Mouse (Mus musculus): ENCODE data around the gene Actg2. TPM values are rescaled to one million over a fixed set of nuclear protein-coding genes. Genes with fewer than 3 reads are reported as not detected.

Actg2 gene
- polyA plus RNA-seq, 1 experiment: 80.1 TPM

DNA sequence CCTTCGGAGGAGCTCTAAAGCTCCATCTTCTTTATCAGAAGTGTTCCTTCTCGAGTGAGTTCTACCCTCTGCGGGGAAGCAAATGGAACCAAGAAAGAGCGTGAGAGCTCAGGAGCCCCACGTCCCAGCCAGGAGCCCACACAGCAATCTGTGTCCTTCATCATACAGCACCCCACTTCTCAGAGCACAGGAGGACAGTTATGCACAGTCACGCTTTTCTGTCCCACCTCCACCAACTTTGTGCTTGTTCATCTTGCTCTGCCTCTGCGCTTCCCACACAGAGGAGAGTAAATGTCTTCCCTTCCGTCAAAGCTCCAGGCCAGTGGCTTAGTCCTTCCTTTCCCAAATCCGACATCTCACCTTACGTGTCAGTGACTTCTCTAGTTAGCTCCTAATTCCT lies 37.0 kb downstream of the Actg2 start:
- Histone ChIP-seq H3K4me2 (ENCODE audit: low read depth) (no peak overlapping the region), H3K4me3 (no peak overlapping the region), H3ac (ENCODE audit: control insufficient read depth, insufficient read length) (no peak overlapping the region), H3K36me3 (ENCODE audit: control insufficient read depth, insufficient read depth) (peaks cover under 1% of the 10 kb centered on the region), H3K27me3 (ENCODE audit: control insufficient read depth, insufficient read depth, insufficient read length) (no peaks in the 10 kb centered on the region), H3K79me2 (ENCODE audit: control insufficient read depth, insufficient read depth) (no peaks in the 10 kb centered on the region)
- TF ChIP-seq USF1 (IDR thresholded peaks at IDR 0.05; ENCODE audit: low read depth): no peak
- no peak for TF ChIP-seq POLR2A (IDR thresholded peaks at IDR 0.05; ENCODE audit: insufficient read length, low read depth)

DNA sequence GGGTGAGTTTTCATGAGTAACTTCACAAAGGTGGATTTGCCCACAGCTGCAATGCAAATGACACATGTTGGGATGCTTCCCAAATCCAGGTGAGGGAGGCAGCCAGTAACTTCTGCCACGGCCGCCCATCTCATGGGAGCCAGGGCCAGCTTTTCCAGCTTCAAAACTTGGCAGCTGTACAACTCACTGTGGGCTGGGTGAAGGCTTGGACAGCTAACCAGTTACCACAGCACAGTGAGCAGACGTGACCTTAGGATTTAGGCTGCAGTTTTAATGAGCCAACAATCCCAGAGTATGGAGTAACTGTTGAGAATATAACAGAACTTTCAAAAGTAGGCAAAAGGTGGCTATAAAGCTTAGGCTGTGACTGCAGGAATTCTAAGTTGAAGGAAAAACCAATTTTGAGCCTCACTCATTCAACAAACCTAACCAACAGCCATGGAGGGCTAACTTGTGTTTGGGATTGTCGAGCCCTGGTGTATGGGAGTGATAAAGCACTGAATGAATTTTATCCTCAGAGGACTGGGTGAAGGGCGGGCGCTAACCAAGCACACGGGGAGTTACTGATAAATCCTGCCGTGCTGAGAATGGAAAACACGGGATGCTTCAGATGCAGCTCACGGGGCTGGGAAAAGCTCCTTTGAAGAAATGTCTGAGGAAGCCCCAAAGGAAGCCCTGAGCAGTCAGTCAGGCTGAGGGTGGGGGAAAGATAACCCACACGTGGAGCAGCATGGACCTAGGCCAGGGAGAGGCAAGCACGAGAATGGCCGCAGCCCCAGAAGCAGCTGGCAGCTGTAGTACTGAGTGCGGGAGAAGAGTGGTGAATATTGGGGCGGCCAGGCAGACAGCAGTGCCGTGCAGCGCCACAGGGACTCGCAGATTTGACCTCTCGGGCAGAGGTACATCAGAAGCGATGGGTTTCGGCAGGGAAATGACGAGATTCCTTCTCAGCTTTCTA lies 39.0 kb downstream of the Actg2 start:
- Histone ChIP-seq H3K4me2 (ENCODE audit: low read depth) (peak overlapping the region; percentile 57), H3K4me3 (no peak overlapping the region), H3ac (ENCODE audit: control insufficient read depth, insufficient read length) (no peak overlapping the region), H3K79me2 (ENCODE audit: control insufficient read depth, insufficient read depth) (no peaks in the 10 kb centered on the region), H3K36me3 (ENCODE audit: control insufficient read depth, insufficient read depth) (peaks cover 10% of the 10 kb centered on the region), H3K27me3 (ENCODE audit: control insufficient read depth, insufficient read depth, insufficient read length) (no peaks in the 10 kb centered on the region)
- TF ChIP-seq E2F4 (IDR thresholded peaks at IDR 0.05; ENCODE audit: insufficient read depth) (no peak), MYOD1 (IDR thresholded peaks at IDR 0.05; ENCODE audit: control insufficient read depth in 1 of 3, insufficient read length in 2 of 3, low read depth in 2 of 3) (peak in 2 of 3 experiments; percentile 21 to 63), USF1 (IDR thresholded peaks at IDR 0.05; ENCODE audit: low read depth) (no peak), MYOG (IDR thresholded peaks at IDR 0.05; ENCODE audit: control insufficient read depth in 1 of 3, insufficient read depth in 1 of 3, insufficient read length in 2 of 3, low read depth in 2 of 3) (peak in 1 of 3 experiments; percentile 63), POLR2A (IDR thresholded peaks at IDR 0.05; ENCODE audit: insufficient read length, low read depth) (no peak), MAX (IDR thresholded peaks at IDR 0.05; ENCODE audit: low read depth) (no peak), REST (IDR thresholded peaks at IDR 0.05; ENCODE audit: insufficient read depth, insufficient read length) (no peak), POLR2AphosphoS2 (IDR thresholded peaks at IDR 0.05; ENCODE audit: insufficient read length, low read depth) (no peak)

DNA sequence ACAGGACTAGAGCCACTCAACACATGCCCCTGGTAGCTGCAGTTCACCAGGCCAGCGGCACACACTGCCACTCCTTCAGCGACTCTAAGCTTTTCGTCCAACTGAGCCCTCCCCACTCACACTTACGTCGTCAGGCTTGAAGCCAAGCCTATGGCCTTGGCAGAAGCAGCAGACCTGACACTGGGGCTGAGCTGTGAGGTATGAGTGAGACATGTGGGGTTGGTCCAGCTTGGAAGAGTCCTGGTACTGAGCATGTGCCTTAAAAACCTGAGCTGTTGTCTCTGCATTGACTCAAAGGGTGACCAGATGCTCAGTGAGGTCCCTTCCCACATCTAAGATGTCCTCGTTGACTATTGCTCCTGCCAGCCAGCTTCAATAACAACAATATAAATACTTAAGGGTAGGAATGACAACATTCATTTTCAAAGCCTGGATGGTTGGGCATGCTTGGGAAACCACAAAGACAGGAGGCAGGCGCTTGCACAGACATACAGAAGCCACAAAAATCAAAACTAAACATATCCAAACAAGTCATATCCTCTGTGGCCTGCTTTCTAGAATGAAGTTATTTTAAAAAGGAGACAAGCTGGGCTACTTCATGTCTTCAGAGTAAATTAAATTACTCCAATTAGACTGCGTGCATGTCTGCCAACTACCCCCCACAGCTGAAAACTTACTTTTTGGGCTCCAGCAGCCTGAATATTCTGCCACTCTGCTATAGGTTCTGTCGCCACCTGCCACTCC lies 39.9 kb downstream of the Actg2 start:
- Histone ChIP-seq H3K27me3 (ENCODE audit: control insufficient read depth, insufficient read depth, insufficient read length) (no peaks in the 10 kb centered on the region), H3K36me3 (ENCODE audit: control insufficient read depth, insufficient read depth) (peaks cover 10% of the 10 kb centered on the region), H3K4me2 (ENCODE audit: low read depth) (peak overlapping the region; percentile 57), H3K4me3 (no peak overlapping the region), H3ac (ENCODE audit: control insufficient read depth, insufficient read length) (no peak overlapping the region), H3K79me2 (ENCODE audit: control insufficient read depth, insufficient read depth) (no peaks in the 10 kb centered on the region)
- TF ChIP-seq TCF3 (IDR thresholded peaks at IDR 0.05; ENCODE audit: insufficient read length, low read depth) (no peak), POLR2AphosphoS2 (IDR thresholded peaks at IDR 0.05; ENCODE audit: insufficient read length, low read depth) (no peak), CEBPB (IDR thresholded peaks at IDR 0.05; ENCODE audit: insufficient read depth, poor library complexity, severe bottlenecking) (no peak), MAX (IDR thresholded peaks at IDR 0.05; ENCODE audit: low read depth) (no peak), MYOD1 (IDR thresholded peaks at IDR 0.05; ENCODE audit: control insufficient read depth in 1 of 3, insufficient read length in 2 of 3, low read depth in 2 of 3) (no peak), MYOG (IDR thresholded peaks at IDR 0.05; ENCODE audit: control insufficient read depth in 1 of 3, insufficient read depth in 1 of 3, insufficient read length in 2 of 3, low read depth in 2 of 3) (no peak), POLR2A (IDR thresholded peaks at IDR 0.05; ENCODE audit: insufficient read length, low read depth) (no peak), TCF12 (IDR thresholded peaks at IDR 0.05; ENCODE audit: insufficient read depth, poor library complexity, severe bottlenecking) (no peak), REST (IDR thresholded peaks at IDR 0.05; ENCODE audit: insufficient read depth, insufficient read length) (no peak), E2F4 (IDR thresholded peaks at IDR 0.05; ENCODE audit: insufficient read depth) (no peak), USF1 (IDR thresholded peaks at IDR 0.05; ENCODE audit: low read depth) (no peak), SRF (IDR thresholded peaks at IDR 0.05; ENCODE audit: control insufficient read depth, insufficient read length, low read depth) (no peak)

- no peak overlapping the region for H3K4me2 ChIP-seq (ENCODE audit: low read depth)
- no peaks in the 10 kb centered on the region for H3K79me2 ChIP-seq (ENCODE audit: control insufficient read depth, insufficient read depth)
- H3K36me3 ChIP-seq (ENCODE audit: control insufficient read depth, insufficient read depth): peaks cover 25% of the 10 kb centered on the region
- H3ac ChIP-seq (ENCODE audit: control insufficient read depth, insufficient read length): no peak overlapping the region
- TF ChIP-seq MYOD1 (IDR thresholded peaks at IDR 0.05; ENCODE audit: control insufficient read depth in 1 of 3, insufficient read length in 2 of 3, low read depth in 2 of 3): no peak
- no peak for TF ChIP-seq TCF12 (IDR thresholded peaks at IDR 0.05; ENCODE audit: insufficient read depth, poor library complexity, severe bottlenecking)
- no peak for TF ChIP-seq SRF (IDR thresholded peaks at IDR 0.05; ENCODE audit: control insufficient read depth, insufficient read length, low read depth)
- no peaks in the 10 kb centered on the region for H3K27me3 ChIP-seq (ENCODE audit: control insufficient read depth, insufficient read depth, insufficient read length)
- no peak overlapping the region for H3K4me3 ChIP-seq
Measured at GRCm38 (mm10) chr6:83490622-83491021, 45.4 kb downstream of the Actg2 start.

- H3ac ChIP-seq (ENCODE audit: control insufficient read depth, insufficient read length): no peak overlapping the region
- no peaks in the 10 kb centered on the region for H3K27me3 ChIP-seq (ENCODE audit: control insufficient read depth, insufficient read depth, insufficient read length)
- H3K79me2 ChIP-seq (ENCODE audit: control insufficient read depth, insufficient read depth): no peaks in the 10 kb centered on the region
- peaks cover 30% of the 10 kb centered on the region for H3K36me3 ChIP-seq (ENCODE audit: control insufficient read depth, insufficient read depth)
- TF ChIP-seq MYOD1 (IDR thresholded peaks at IDR 0.05; ENCODE audit: control insufficient read depth in 1 of 3, insufficient read length in 2 of 3, low read depth in 2 of 3): no peak
- TF ChIP-seq POLR2A (IDR thresholded peaks at IDR 0.05; ENCODE audit: insufficient read length, low read depth): no peak
- TF ChIP-seq USF1 (IDR thresholded peaks at IDR 0.05; ENCODE audit: low read depth): no peak
- no peak for TF ChIP-seq SRF (IDR thresholded peaks at IDR 0.05; ENCODE audit: control insufficient read depth, insufficient read length, low read depth)
- no peak overlapping the region for H3K4me3 ChIP-seq
- H3K4me2 ChIP-seq (ENCODE audit: low read depth): no peak overlapping the region
Measured at GRCm38 (mm10) chr6:83488200-83488599, 47.9 kb downstream of the Actg2 start.
